Mouse (Mus musculus): Measurements from ENCODE around the gene Cpsf6. TPM values are rescaled to one million over a fixed set of nuclear protein-coding genes. Genes with fewer than 3 reads are reported as not detected.

Gene Cpsf6
- total RNA-seq, 2 experiments from 2014 or later: 106 to 109 TPM

DNA sequence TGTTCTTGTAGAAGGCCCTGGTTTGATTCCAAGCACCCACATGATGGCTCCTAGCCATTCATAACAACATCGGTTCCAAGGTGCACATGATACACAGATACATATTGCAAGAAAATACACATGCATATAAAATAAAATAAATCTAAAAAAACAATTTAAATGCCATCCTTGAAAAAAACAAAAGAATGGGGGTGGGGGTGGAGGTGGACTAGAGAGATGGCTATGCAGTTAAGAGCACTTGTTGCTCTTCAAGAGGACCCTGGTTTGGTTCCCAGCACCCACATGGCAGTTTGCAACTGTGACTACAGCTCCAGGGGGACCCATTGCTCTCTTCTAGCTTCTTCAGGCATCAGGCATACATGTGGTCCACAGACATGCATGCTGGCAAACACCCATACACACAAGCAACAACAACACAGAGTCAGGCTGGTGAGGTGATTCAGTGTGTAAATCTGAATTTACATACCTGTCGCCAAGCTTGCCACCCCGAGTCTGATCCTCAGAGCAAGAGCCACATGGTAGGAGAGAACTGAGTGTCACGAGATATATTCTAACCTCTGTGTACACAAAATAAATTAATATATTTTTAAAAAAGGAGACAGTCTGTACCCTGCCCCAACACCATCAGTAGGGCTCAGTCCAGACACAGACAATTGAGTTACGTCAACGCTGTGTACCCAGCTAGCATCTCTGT, 35.7 kb upstream of the Cpsf6 start:
- no peak for DNase-seq (ENCODE audit: low spot score in 2 of 2)
- intact Hi-C loops (cut with DNase I): no loop called here

GRCm38 (mm10) chr10:117414726-117415125, 34.9 kb upstream of the Cpsf6 start:
- intact Hi-C loops (cut with DNase I): no loop called here
- no peak for DNase-seq (ENCODE audit: low spot score in 2 of 2)

- DNase-seq (ENCODE audit: low spot score in 2 of 2): no peak
- intact Hi-C loops (cut with DNase I): no loop called here
Observed at GRCm38 (mm10) chr10:117413562-117414527, 34.0 kb upstream of the Cpsf6 start.

- no peak for DNase-seq (ENCODE audit: low spot score in 2 of 2)
- intact Hi-C loops (cut with DNase I): no loop called here
Observed at GRCm38 (mm10) chr10:117412474-117413057, 32.8 kb upstream of the Cpsf6 start.

GRCm38 (mm10) chr10:117411716-117412473, 32.1 kb upstream of the Cpsf6 start:
- intact Hi-C loops (cut with DNase I): no loop called here
- no peak for DNase-seq (ENCODE audit: low spot score in 2 of 2)

DNA sequence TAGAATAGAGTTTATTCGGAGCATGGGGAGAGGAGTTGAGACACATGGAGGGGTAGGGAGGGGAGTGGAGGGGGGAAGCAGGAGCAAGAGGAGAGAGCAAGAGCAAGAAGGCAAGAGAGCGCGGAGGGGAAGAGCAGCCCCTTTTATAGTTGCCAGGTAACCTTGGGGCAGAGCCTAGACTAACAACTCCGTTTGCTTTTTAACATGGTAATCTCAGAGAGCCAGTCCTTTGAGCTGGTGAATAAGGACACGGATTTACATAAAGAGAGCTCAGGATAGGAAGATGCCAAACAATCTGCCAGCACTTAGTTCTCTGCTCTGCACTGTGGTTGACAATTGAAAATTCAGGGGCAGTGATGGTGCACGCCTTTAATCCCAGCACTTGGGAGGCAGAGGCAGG, 31.3 kb upstream of the Cpsf6 start:
- no peak for DNase-seq (ENCODE audit: low spot score in 2 of 2)
- intact Hi-C loops (cut with DNase I): no loop called here

- intact Hi-C loops (cut with DNase I): no loop called here
- no peak for DNase-seq (ENCODE audit: low spot score in 2 of 2)
Observed at GRCm38 (mm10) chr10:117410481-117411048, 30.8 kb upstream of the Cpsf6 start.

DNA sequence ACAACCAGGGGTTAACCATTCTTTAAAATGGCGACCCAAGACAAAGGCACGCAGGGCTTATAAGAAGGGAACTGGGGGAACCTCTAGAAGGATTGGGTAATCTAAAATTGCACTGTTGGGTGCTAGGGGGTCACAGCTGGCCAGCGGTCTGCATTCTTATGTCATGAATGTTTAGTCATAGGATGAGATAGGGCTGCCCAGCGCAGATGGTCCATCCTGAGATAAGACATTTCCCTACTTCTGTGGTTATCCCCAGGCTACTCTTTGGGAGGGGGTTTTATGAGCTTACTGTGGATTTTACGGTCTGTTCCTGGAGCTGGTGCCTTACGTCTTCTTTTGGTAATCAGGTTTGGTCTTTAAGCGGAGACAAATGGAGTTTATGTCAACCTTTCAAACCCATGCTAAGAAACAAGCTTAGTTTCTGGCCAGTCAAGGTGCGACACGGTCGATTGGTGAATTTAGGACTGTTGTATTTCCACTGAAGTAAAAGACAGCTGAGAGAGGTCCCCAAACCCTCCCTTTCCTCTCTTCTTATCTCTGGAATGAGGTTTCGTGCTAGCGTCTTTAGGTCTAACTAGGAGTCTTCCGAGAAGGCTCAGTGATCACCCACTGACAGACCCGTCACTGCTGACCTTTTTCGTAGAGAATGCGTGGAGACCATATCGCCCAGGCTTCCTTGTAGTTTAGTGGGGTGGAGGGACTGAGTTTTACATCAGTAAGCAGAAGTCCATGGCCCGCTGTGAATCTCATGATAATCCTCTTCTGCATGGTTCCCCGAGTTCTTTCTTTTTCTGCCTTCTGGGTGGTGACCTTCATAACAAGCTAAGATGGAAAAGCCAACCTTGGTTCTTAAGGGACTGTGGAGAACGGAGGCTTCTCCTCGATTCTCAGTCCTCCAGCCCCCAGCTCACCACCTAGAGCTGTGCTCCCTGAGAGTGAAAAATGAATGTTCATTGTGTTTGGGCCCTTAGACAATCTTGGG, 29.8 kb upstream of the Cpsf6 start:
- no peak for DNase-seq (ENCODE audit: low spot score in 2 of 2)
- intact Hi-C loops (cut with DNase I): no loop called here

GRCm38 (mm10) chr10:117408545-117409372, 28.9 kb upstream of the Cpsf6 start:
- intact Hi-C loops (cut with DNase I): no loop called here

DNA sequence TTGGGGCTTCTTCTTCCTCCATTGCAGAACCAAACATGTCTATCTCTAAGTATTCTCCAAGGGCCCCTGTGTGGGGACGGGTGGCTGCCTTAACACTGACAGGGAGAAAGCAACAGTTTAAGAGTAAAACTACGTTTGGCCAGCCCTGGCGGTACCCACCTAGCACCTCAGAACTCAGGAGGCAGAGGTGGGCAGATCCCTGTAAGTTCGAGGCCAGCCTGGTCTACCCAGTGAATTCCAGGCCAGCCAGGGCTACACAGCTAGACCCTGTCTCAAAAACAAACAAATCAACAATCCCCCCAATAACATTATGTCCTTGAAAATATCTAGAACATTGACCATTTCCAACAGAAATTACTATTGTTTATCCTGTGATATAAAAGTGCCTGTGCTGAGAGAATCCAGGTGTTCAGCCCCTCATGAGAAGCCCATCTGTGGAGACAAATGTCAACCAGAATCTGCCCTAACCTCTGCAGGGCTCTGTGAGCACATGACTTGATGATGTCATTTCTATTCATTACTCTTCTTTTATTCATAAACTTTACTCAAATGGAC, 28.0 kb upstream of the Cpsf6 start:
- DNase-seq (ENCODE audit: low spot score in 2 of 2): no peak
- intact Hi-C loops (cut with DNase I): no loop called here

More at GRCm38 (mm10) chr10:117408545-117409372, 28.9 kb upstream of the Cpsf6 start:
- DNase-seq (ENCODE audit: low spot score in 2 of 2): no peak

DNA sequence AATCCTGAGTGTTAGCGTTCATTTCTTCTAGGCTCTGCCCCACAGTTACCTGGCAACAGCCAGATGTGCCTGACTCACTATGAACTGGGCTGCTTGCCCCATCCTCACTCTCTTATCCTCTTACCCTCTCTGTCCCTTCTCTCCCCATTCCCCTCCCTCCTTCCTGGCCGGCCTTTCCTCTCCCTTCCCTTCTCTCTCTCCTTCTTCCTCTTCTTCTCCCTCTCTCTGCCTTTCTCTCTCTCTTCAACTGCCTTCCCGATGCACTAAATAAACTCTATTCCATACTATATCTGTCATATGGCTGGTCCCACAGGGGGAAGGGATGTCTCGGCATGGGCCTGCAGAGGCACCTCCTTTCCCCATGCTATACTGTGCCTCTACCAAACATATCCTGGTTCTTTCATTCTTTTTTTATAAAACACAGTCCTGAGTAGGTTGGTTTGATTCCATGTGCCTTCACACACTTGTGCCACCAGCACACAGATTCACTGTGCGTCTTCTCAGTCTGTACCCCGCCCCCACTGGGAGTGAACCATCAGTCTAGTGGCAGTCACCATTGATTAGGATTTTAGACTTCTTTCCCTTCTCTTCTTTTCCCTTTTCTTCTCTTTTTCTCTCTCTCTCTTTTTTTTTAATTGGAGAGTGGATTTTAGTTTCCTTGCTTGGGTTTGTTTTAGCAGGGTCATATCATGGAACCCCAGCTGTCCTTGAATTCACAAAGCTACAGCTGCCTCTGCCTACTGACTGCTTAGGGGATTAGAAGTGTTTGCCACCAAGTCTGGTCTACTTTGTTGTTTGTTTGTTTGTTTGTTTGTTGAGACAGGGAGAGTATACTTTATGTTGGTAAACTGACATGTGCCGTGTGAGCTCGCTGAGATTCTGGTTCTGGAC, 27.3 kb upstream of the Cpsf6 start:
- intact Hi-C loops (cut with DNase I): no loop called here
- DNase-seq (ENCODE audit: low spot score in 2 of 2): no peak

DNA sequence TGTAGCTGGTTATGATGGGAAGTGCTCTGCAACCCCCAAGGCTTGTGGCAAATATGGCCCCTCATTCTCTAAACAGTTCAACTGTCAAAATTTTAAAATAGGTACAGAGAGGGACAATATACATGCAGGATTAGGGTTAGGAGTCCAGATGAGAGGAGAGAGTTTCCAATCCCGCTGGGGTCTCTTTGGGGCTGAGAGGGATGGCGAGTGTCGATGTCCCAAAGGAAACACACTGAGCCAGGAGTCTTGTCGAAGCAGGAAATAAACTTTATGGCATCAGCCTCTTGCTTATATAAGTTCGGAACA, 26.4 kb upstream of the Cpsf6 start:
- intact Hi-C loops (cut with DNase I): no loop called here

GRCm38 (mm10) chr10:117405526-117406282, 25.9 kb upstream of the Cpsf6 start:
- no peak for DNase-seq (ENCODE audit: low spot score in 2 of 2)
- intact Hi-C loops (cut with DNase I): no loop called here

More for the DNA sequence above, 26.4 kb upstream of the Cpsf6 start:
- no peak for DNase-seq (ENCODE audit: low spot score in 2 of 2)

GRCm38 (mm10) chr10:117404384-117404783, 24.6 kb upstream of the Cpsf6 start:
- intact Hi-C loops (cut with DNase I): no loop called here
- no peak for DNase-seq (ENCODE audit: low spot score in 2 of 2)

DNA sequence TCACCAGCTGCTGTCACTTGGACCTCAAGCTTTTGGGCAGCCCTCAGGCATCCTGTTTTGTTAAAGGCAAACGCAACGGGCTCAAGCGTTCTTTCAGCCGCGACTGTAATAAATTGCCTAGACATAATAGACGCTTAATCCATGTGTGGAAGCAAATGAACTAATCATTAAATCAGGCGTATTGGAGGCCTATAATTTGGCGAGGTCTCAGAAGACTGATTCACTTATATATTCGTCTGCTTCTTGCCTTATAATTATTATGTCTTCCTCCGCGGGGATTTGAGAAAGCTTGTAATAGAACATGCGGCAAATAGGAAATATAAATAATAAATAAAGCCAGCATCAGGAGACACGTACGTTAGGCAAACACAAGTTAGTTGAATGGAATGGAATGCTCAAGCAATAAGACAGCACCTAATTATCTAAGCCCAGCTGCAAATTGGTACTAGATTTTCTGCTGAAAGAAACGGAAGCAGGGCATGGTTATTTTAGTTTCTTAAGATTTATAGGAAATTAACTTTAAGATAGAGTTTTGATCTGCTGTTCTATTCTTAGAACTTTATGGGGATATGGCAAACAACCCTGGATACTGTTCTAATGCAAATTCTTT, 23.6 kb upstream of the Cpsf6 start:
- DNase-seq (ENCODE audit: low spot score in 2 of 2): no peak
- intact Hi-C loops (cut with DNase I): no loop called here
